Mouse (Mus musculus): ENCODE data around the gene Tomm20. TPM values are rescaled to one million over a fixed set of nuclear protein-coding genes. Genes with fewer than 3 reads are reported as not detected.
"Not testable (repeated sequence)": the region's sequence is repeated elsewhere in the genome, so short reads cannot be mapped to it uniquely, and the experiment has no call there.

Tomm20 gene
- polyA plus RNA-seq, 1 experiment from 2014 or later, result 229 TPM

GRCm38 (mm10) chr8:126886741-126887638, 58.7 kb downstream of the Tomm20 start:
- H3K9me3 ChIP-seq (replicated peaks; ENCODE audit: control insufficient read depth, low read length), result no peaks in the 10 kb centered on the region
- H3K9ac ChIP-seq (ENCODE audit: low read length), result no peak overlapping the region
- DNase-seq (ENCODE audit: low spot score), result no peak
- no peaks in the 10 kb centered on the region for H3K27me3 ChIP-seq (replicated peaks; ENCODE audit: control insufficient read depth, insufficient read depth, low read length)
- peaks cover 8% of the 10 kb centered on the region; the same call in 1 of the 2 replicates for H3K4me1 ChIP-seq (ENCODE audit: control insufficient read depth, insufficient read depth, low read length)
- no peak for ATAC-seq
- no peak overlapping the region for H3K4me2 ChIP-seq (ENCODE audit: low read length)
- H3K36me3 ChIP-seq (ENCODE audit: control insufficient read depth, insufficient read depth, low read length), result no peaks in the 10 kb centered on the region
- H3K27ac ChIP-seq (ENCODE audit: low read depth, low read length), result 0 out of 2 replicates have a peak overlapping the region, but pooled peaks have one; percentile 9
- no peak overlapping the region for H3K4me3 ChIP-seq (ENCODE audit: low read depth, low read length)
- 73% methylated on average over 8 of the region's 8 CpGs for WGBS

DNA sequence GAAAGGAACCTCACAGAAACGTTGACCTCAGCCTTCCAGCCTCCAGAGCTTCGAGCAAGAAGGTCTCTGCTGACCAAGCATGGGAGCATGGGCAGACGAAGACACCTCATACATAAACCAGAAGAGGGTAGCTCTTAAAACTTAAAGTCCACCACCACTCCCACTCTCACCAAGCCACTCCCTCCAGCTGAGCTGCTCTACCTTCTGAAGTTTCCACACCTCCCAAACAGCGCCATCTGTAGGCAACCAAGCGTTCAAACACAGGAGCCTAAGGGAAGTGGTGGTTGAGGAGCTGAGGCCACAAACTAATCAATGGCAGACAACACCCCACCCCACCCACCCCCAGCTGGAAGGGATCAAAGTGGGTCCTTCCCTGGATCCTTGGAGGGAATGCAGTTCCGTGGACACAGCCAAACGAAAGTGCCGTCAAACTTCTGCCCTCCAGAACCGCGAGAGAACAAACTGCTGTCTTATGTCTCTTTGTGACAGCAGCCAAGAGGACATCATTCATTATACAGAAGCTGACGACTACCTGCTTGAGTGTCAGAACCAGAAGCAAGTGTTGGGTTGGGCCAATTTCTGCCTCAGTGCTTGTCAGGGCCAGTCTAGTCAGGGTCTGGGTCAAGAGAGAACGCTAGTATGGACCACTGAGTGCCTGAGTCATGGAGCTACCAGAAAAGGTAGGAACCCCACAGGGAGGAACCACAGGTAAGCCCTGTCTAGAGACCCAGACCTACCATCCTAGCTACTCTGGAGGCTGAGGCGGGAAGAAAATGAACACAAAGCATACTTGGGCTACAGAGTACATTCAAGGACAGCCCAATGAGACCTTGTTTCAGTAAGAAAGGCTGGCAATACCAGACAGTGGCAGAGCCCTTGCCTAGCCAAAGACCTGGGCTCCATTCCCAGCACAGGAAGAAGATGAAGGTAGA, 59.8 kb downstream of the Tomm20 start:
- Histone ChIP-seq H3K27me3 (replicated peaks; ENCODE audit: control insufficient read depth, insufficient read depth, low read length) (no peaks in the 10 kb centered on the region), H3K27ac (ENCODE audit: low read depth, low read length) (no peak overlapping the region), H3K9me3 (replicated peaks; ENCODE audit: control insufficient read depth, low read length) (no peaks in the 10 kb centered on the region), H3K36me3 (ENCODE audit: control insufficient read depth, insufficient read depth, low read length) (no peaks in the 10 kb centered on the region), H3K9ac (ENCODE audit: low read length) (no peak overlapping the region), H3K4me1 (ENCODE audit: control insufficient read depth, insufficient read depth, low read length) (peaks cover 8% of the 10 kb centered on the region; the same call in 1 of the 2 replicates), H3K4me2 (ENCODE audit: low read length) (no peak overlapping the region), H3K4me3 (ENCODE audit: low read depth, low read length) (no peak overlapping the region)
- no peak for ATAC-seq
- DNase-seq (ENCODE audit: low spot score), result no peak
- 77% methylated on average over 13 of the region's 13 CpGs for WGBS

- H3K9ac ChIP-seq (ENCODE audit: low read length), result peak overlapping the region; percentile 29; the same call in 1 of the 2 replicates
- H3K4me1 ChIP-seq (ENCODE audit: control insufficient read depth, insufficient read depth, low read length), result peaks cover 8% of the 10 kb centered on the region; the same call in 1 of the 2 replicates
- DNase-seq (ENCODE audit: low spot score) (peak; percentile 83), ATAC-seq (peak; percentile 87)
- H3K27me3 ChIP-seq (replicated peaks; ENCODE audit: control insufficient read depth, insufficient read depth, low read length), result no peaks in the 10 kb centered on the region
- H3K9me3 ChIP-seq (replicated peaks; ENCODE audit: control insufficient read depth, low read length), result no peaks in the 10 kb centered on the region
- H3K36me3 ChIP-seq (ENCODE audit: control insufficient read depth, insufficient read depth, low read length), result no peaks in the 10 kb centered on the region
- H3K4me3 ChIP-seq (ENCODE audit: low read depth, low read length), result no peak overlapping the region
- WGBS, result 28% methylated on average over 6 of the region's 6 CpGs
- peak overlapping the region; percentile 70 for H3K27ac ChIP-seq (ENCODE audit: low read depth, low read length)
- 0 out of 2 replicates have a peak overlapping the region, but pooled peaks have one; percentile 3 for H3K4me2 ChIP-seq (ENCODE audit: low read length)
Measured at GRCm38 (mm10) chr8:126884202-126884926, 61.3 kb downstream of the Tomm20 start.

- WGBS, result 62% methylated on average over 5 of the region's 5 CpGs
- Histone ChIP-seq H3K9ac (ENCODE audit: low read length) (no peak overlapping the region), H3K4me3 (ENCODE audit: low read depth, low read length) (no peak overlapping the region), H3K4me2 (ENCODE audit: low read length) (0 out of 2 replicates have a peak overlapping the region, but pooled peaks have one; percentile 3), H3K36me3 (ENCODE audit: control insufficient read depth, insufficient read depth, low read length) (no peaks in the 10 kb centered on the region), H3K27me3 (replicated peaks; ENCODE audit: control insufficient read depth, insufficient read depth, low read length) (no peaks in the 10 kb centered on the region), H3K9me3 (replicated peaks; ENCODE audit: control insufficient read depth, low read length) (no peaks in the 10 kb centered on the region), H3K4me1 (ENCODE audit: control insufficient read depth, insufficient read depth, low read length) (peaks cover 8% of the 10 kb centered on the region; the same call in 1 of the 2 replicates), H3K27ac (ENCODE audit: low read depth, low read length) (peak overlapping the region; percentile 70; the same call in 1 of the 2 replicates)
- ATAC-seq, result no peak
- no peak for DNase-seq (ENCODE audit: low spot score)
Measured at GRCm38 (mm10) chr8:126883752-126884151, 61.9 kb downstream of the Tomm20 start.

- H3K27me3 ChIP-seq (replicated peaks; ENCODE audit: control insufficient read depth, insufficient read depth, low read length); DNase-seq (ENCODE audit: low spot score); H3K4me3 ChIP-seq (ENCODE audit: low read depth, low read length); H3K9me3 ChIP-seq (replicated peaks; ENCODE audit: control insufficient read depth, low read length); H3K9ac ChIP-seq (ENCODE audit: low read length); H3K27ac ChIP-seq (ENCODE audit: low read depth, low read length); H3K4me2 ChIP-seq (ENCODE audit: low read length); H3K4me1 ChIP-seq (ENCODE audit: control insufficient read depth, insufficient read depth, low read length); H3K36me3 ChIP-seq (ENCODE audit: control insufficient read depth, insufficient read depth, low read length); ATAC-seq: not testable (repeated sequence)
- WGBS, result 63% methylated on average over 1 of the region's 1 CpGs
Measured at GRCm38 (mm10) chr8:126882586-126882985, 63.1 kb downstream of the Tomm20 start.

- WGBS, result 92% methylated on average over 4 of the region's 4 CpGs
Measured at GRCm38 (mm10) chr8:126881641-126882140, 64.0 kb downstream of the Tomm20 start.

More at GRCm38 (mm10) chr8:126881641-126882140, 64.0 kb downstream of the Tomm20 start:
- no peaks in the 10 kb centered on the region for H3K9me3 ChIP-seq (replicated peaks; ENCODE audit: control insufficient read depth, low read length)
- no peak overlapping the region for H3K4me2 ChIP-seq (ENCODE audit: low read length)
- H3K27ac ChIP-seq (ENCODE audit: low read depth, low read length), result no peak overlapping the region
- H3K36me3 ChIP-seq (ENCODE audit: control insufficient read depth, insufficient read depth, low read length), result no peaks in the 10 kb centered on the region
- H3K4me3 ChIP-seq (ENCODE audit: low read depth, low read length), result no peak overlapping the region
- no peak overlapping the region for H3K9ac ChIP-seq (ENCODE audit: low read length)
- H3K4me1 ChIP-seq (ENCODE audit: control insufficient read depth, insufficient read depth, low read length), result peaks cover 8% of the 10 kb centered on the region; the same call in 1 of the 2 replicates
- H3K27me3 ChIP-seq (replicated peaks; ENCODE audit: control insufficient read depth, insufficient read depth, low read length), result no peaks in the 10 kb centered on the region
- no peak for ATAC-seq
- DNase-seq (ENCODE audit: low spot score), result no peak

Data from forebrain, embryonic 14.5 days (tissue).